Mouse (Mus musculus): ENCODE data around the gene Gm10203. TPM values are rescaled to one million over a fixed set of nuclear protein-coding genes. Genes with fewer than 3 reads are reported as not detected.
A peak's percentile ranks its signal among the peaks of the same experiment; 100 is the strongest.

Gene Gm10203
- total and polyA plus RNA-seq, 2 experiments, result not detected

- Histone ChIP-seq H3K27ac (replicated peaks; ENCODE audit: insufficient read depth, low read depth, low read length) (no peak overlapping the region), H3K27me3 (ENCODE audit: control insufficient read depth, insufficient read depth, low read length) (no peaks in the 10 kb centered on the region), H3K36me3 (ENCODE audit: control insufficient read depth, insufficient read depth, low read length) (no peaks in the 10 kb centered on the region), H3K4me1 (ENCODE audit: control insufficient read depth, insufficient read depth, low read length) (peaks cover 9% of the 10 kb centered on the region; the same call in 1 of the 2 replicates), H3K79me2 (ENCODE audit: control insufficient read depth, insufficient read depth, low read length) (no peaks in the 10 kb centered on the region), H3K9ac (ENCODE audit: low read depth, low read length) (no peak overlapping the region), H3K4me3 (ENCODE audit: insufficient read depth, low read depth, low read length) (no peak overlapping the region)
- WGBS, result 80% methylated on average over 3 of the region's 3 CpGs
- TF ChIP-seq CTCF (IDR thresholded peaks at IDR 0.05; ENCODE audit: low read depth, low read length) (no peak), POLR2A (IDR thresholded peaks at IDR 0.05; ENCODE audit: extremely low read depth, insufficient read depth, low read length) (no peak)
- DNase-seq (ENCODE audit: extremely low read depth, low read depth, low spot score), result no peak
Observed at GRCm38 (mm10) chr6:149123042-149123441, 6.9 kb upstream of the Gm10203 start.

DNA sequence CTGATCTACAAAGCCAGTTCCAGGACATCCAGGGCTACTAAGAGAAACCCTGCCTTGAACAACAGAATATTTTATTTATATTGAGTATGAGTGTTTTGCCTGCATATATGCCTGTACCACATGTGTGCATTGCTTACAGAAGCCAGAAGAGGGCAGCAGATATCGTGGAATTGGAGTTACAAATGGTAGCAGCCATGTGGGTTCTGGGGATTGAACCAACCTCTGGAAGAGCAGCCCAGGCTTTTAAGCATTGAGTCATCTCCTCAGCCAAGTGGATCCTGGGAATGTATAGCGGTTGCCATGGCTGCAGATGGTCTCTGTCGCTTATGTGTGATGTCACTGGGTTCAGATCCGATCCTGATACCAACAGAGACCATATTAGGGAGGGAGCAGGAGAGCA is 3.3 kb upstream of the Gm10203 start:
- peak; percentile 58 for DNase-seq (ENCODE audit: extremely low read depth, low read depth, low spot score)
- Histone ChIP-seq H3K9ac (ENCODE audit: low read depth, low read length) (no peak overlapping the region), H3K27ac (replicated peaks; ENCODE audit: insufficient read depth, low read depth, low read length) (no peak overlapping the region), H3K4me3 (ENCODE audit: insufficient read depth, low read depth, low read length) (no peak overlapping the region), H3K36me3 (ENCODE audit: control insufficient read depth, insufficient read depth, low read length) (no peaks in the 10 kb centered on the region), H3K79me2 (ENCODE audit: control insufficient read depth, insufficient read depth, low read length) (no peaks in the 10 kb centered on the region), H3K4me1 (ENCODE audit: control insufficient read depth, insufficient read depth, low read length) (no peaks in the 10 kb centered on the region), H3K27me3 (ENCODE audit: control insufficient read depth, insufficient read depth, low read length) (no peaks in the 10 kb centered on the region)
- peak; percentile 52 for TF ChIP-seq CTCF (IDR thresholded peaks at IDR 0.05; ENCODE audit: low read depth, low read length)
- TF ChIP-seq POLR2A (IDR thresholded peaks at IDR 0.05; ENCODE audit: extremely low read depth, insufficient read depth, low read length), result no peak
- 71% methylated on average over 4 of the region's 4 CpGs for WGBS

- WGBS, result 37% methylated on average over 3 of the region's 3 CpGs
- Histone ChIP-seq H3K36me3 (ENCODE audit: control insufficient read depth, insufficient read depth, low read length) (no peaks in the 10 kb centered on the region), H3K9ac (ENCODE audit: low read depth, low read length) (no peak overlapping the region), H3K4me3 (ENCODE audit: insufficient read depth, low read depth, low read length) (no peak overlapping the region), H3K4me1 (ENCODE audit: control insufficient read depth, insufficient read depth, low read length) (peaks cover 24% of the 10 kb centered on the region), H3K27me3 (ENCODE audit: control insufficient read depth, insufficient read depth, low read length) (no peaks in the 10 kb centered on the region), H3K79me2 (ENCODE audit: control insufficient read depth, insufficient read depth, low read length) (no peaks in the 10 kb centered on the region), H3K27ac (replicated peaks; ENCODE audit: insufficient read depth, low read depth, low read length) (no peak overlapping the region)
- no peak for DNase-seq (ENCODE audit: extremely low read depth, low read depth, low spot score)
- no peak for TF ChIP-seq CTCF (IDR thresholded peaks at IDR 0.05; ENCODE audit: low read depth, low read length)
- TF ChIP-seq POLR2A (IDR thresholded peaks at IDR 0.05; ENCODE audit: extremely low read depth, insufficient read depth, low read length), result no peak
Observed at GRCm38 (mm10) chr6:149131111-149131510, 1.1 kb downstream of the Gm10203 start.

DNA sequence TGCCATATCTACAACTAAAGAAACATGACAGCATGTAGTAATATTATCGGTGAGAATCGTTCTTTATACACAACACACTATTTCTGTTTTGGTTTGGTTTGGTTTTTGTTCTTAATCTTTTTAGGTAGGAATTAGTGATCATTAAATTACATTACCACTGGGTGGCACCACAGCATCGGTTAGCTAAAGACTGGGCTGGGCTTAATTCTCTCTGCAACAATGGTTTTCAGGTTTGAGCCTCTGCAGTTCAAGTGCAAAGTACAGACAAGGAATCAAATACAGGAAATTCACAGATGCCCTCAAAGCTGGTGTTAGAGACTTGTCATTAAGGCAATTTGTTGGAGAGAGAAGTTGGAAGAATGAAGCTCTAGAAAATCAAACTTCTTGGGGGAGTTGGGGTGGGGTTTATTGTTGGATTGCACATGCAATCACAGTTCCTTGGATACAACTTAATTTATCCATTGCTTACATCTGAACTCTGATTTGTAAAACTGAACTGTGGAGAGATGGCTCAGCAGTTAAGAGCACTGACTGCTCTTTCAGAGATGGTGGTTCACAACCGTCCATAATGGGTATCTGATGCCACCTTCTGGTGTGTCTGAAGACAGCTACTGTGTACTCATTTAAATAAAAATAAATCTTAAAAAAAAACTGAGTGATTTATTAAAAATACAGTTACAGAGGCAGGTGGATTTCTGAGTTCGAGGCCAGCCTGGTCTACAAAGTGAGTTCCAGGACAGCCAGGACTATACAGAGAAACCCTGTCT is 2.5 kb downstream of the Gm10203 start:
- 37% methylated on average over 5 of the region's 5 CpGs for WGBS
- no peak overlapping the region for H3K27ac ChIP-seq (replicated peaks; ENCODE audit: insufficient read depth, low read depth, low read length)
- TF ChIP-seq CTCF (IDR thresholded peaks at IDR 0.05; ENCODE audit: low read depth, low read length) (peak; percentile 50), POLR2A (IDR thresholded peaks at IDR 0.05; ENCODE audit: extremely low read depth, insufficient read depth, low read length) (no peak)
- no peaks in the 10 kb centered on the region for H3K27me3 ChIP-seq (ENCODE audit: control insufficient read depth, insufficient read depth, low read length)
- H3K36me3 ChIP-seq (ENCODE audit: control insufficient read depth, insufficient read depth, low read length), result no peaks in the 10 kb centered on the region
- DNase-seq (ENCODE audit: extremely low read depth, low read depth, low spot score), result peak; percentile 86
- H3K4me3 ChIP-seq (ENCODE audit: insufficient read depth, low read depth, low read length), result no peak overlapping the region
- no peak overlapping the region for H3K9ac ChIP-seq (ENCODE audit: low read depth, low read length)
- no peaks in the 10 kb centered on the region for H3K79me2 ChIP-seq (ENCODE audit: control insufficient read depth, insufficient read depth, low read length)
- peaks cover 26% of the 10 kb centered on the region for H3K4me1 ChIP-seq (ENCODE audit: control insufficient read depth, insufficient read depth, low read length)

- Histone ChIP-seq H3K4me3 (ENCODE audit: insufficient read depth, low read depth, low read length) (no peak overlapping the region), H3K36me3 (ENCODE audit: control insufficient read depth, insufficient read depth, low read length) (no peaks in the 10 kb centered on the region), H3K9ac (ENCODE audit: low read depth, low read length) (peak overlapping the region; percentile 63; the same call in 1 of the 2 replicates), H3K79me2 (ENCODE audit: control insufficient read depth, insufficient read depth, low read length) (no peaks in the 10 kb centered on the region), H3K4me1 (ENCODE audit: control insufficient read depth, insufficient read depth, low read length) (peaks cover 38% of the 10 kb centered on the region), H3K27me3 (ENCODE audit: control insufficient read depth, insufficient read depth, low read length) (no peaks in the 10 kb centered on the region), H3K27ac (replicated peaks; ENCODE audit: insufficient read depth, low read depth, low read length) (peak overlapping the region; percentile 86)
- TF ChIP-seq CTCF (IDR thresholded peaks at IDR 0.05; ENCODE audit: low read depth, low read length) (no peak), POLR2A (IDR thresholded peaks at IDR 0.05; ENCODE audit: extremely low read depth, insufficient read depth, low read length) (no peak)
- 18% methylated on average over 5 of the region's 5 CpGs for WGBS
- DNase-seq (ENCODE audit: extremely low read depth, low read depth, low spot score), result peak; percentile 95
Observed at GRCm38 (mm10) chr6:149134391-149135150, 4.6 kb downstream of the Gm10203 start.

All from liver, adult 2 months (tissue).